Mouse (Mus musculus): ENCODE results near the gene Celf2. TPM values are rescaled to one million over a fixed set of nuclear protein-coding genes. Genes with fewer than 3 reads are reported as not detected.

The Celf2 gene
- polyA plus RNA-seq, 1 experiment from 2014 or later = 52.0 TPM

DNA sequence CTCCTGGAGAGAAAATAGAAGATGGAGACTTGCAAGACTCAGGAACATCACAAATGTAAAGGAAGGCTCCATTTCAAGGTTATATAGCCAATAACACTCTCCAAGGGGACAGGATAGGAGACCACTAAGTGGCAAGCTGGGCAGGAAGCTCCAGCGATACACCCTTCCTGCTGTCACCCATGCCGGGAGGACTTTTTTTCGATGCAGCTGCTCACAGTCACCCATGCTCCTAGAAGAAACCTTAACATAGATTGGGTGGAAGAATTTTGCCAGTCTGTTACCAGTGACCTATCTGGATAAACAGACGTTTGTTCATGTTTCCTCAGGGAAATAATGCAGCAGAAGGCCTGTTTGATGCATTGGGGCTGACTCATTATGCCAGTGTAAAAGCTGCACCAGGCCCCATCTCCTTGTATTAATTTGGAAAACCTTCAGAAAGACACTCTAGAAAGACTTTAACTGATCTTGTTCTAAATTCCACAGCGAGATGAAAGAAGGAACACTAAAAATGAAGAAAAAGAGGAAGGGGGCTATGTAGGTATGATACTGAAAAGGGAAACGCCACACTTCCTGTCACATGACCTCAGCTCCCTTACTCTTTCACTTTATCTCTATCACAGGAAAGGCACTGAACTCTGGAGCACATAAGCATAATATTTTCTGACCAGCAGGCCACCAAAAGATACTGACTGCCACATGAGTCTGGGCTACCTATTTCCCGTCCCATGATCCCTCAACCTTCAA, 798.5 kb downstream of the Celf2 start:
- Histone ChIP-seq H3K4me2 (replicated peaks) (no peak overlapping the region), H3K9ac (no peak overlapping the region), H3K36me3 (no peaks in the 10 kb centered on the region), H3K4me1 (replicated peaks) (no peaks in the 10 kb centered on the region), H3K27ac (no peak overlapping the region), H3K4me3 (replicated peaks) (no peak overlapping the region), H3K9me3 (no peaks in the 10 kb centered on the region), H3K27me3 (replicated peaks) (no peaks in the 10 kb centered on the region)
- WGBS = 78% methylated on average over 7 of the region's 7 CpGs
- no peak for ATAC-seq

GRCm38 (mm10) chr2:6707959-6708519, 801.3 kb downstream of the Celf2 start:
- H3K27me3 ChIP-seq (replicated peaks) = no peaks in the 10 kb centered on the region
- WGBS = 50% methylated on average over 5 of the region's 5 CpGs
- no peaks in the 10 kb centered on the region for H3K4me1 ChIP-seq (replicated peaks)
- H3K36me3 ChIP-seq = no peaks in the 10 kb centered on the region
- H3K4me2 ChIP-seq (replicated peaks) = no peak overlapping the region
- H3K9me3 ChIP-seq = no peaks in the 10 kb centered on the region
- H3K4me3 ChIP-seq (replicated peaks) = no peak overlapping the region
- no peak overlapping the region for H3K27ac ChIP-seq
- H3K9ac ChIP-seq = no peak overlapping the region
- no peak for ATAC-seq

- no peaks in the 10 kb centered on the region for H3K36me3 ChIP-seq
- WGBS = 33% methylated on average over 2 of the region's 2 CpGs
- no peaks in the 10 kb centered on the region for H3K9me3 ChIP-seq
- H3K9ac ChIP-seq = no peak overlapping the region
- H3K27me3 ChIP-seq (replicated peaks) = no peaks in the 10 kb centered on the region
- no peaks in the 10 kb centered on the region for H3K4me1 ChIP-seq (replicated peaks)
- no peak overlapping the region for H3K27ac ChIP-seq
- H3K4me2 ChIP-seq (replicated peaks) = no peak overlapping the region
- no peak for ATAC-seq
- H3K4me3 ChIP-seq (replicated peaks) = no peak overlapping the region
These were observed 802.1 kb downstream of the Celf2 start for GRCm38 (mm10) chr2:6707276-6707675.

- Histone ChIP-seq H3K9ac (no peak overlapping the region), H3K36me3 (no peaks in the 10 kb centered on the region), H3K4me3 (replicated peaks) (no peak overlapping the region), H3K4me2 (replicated peaks) (no peak overlapping the region), H3K9me3 (no peaks in the 10 kb centered on the region), H3K4me1 (replicated peaks) (no peaks in the 10 kb centered on the region), H3K27ac (no peak overlapping the region), H3K27me3 (replicated peaks) (no peaks in the 10 kb centered on the region)
- 83% methylated on average over 11 of the region's 11 CpGs for WGBS
- no peak for ATAC-seq
These were observed 803.2 kb downstream of the Celf2 start for GRCm38 (mm10) chr2:6705929-6706739.

DNA sequence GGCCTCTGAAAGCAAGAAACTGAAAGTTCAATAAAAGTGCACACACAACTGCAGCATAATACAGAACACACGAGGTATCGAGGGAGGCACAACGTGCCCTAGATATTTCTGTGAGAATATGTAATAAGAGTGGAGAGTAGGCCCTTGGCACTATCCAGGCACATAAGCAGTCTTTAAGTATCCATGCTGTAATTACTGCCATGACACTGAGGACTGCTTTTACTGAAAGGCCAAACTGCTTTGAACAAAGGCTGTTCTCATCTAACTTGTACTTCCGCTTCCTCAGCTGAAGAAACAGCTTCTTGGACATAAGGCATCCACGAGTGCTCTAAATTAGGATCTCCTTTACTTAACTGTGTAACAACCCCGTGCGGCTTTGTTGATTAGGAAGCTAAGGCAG, 803.9 kb downstream of the Celf2 start:
- no peak for ATAC-seq
- Histone ChIP-seq H3K27me3 (replicated peaks) (no peaks in the 10 kb centered on the region), H3K4me1 (replicated peaks) (no peaks in the 10 kb centered on the region), H3K4me2 (replicated peaks) (no peak overlapping the region), H3K4me3 (replicated peaks) (no peak overlapping the region), H3K27ac (no peak overlapping the region), H3K9me3 (no peaks in the 10 kb centered on the region), H3K9ac (no peak overlapping the region), H3K36me3 (no peaks in the 10 kb centered on the region)
- WGBS = 69% methylated on average over 7 of the region's 7 CpGs

GRCm38 (mm10) chr2:6704804-6705203, 804.6 kb downstream of the Celf2 start:
- 81% methylated on average over 1 of the region's 1 CpGs for WGBS
- no peaks in the 10 kb centered on the region for H3K9me3 ChIP-seq
- H3K9ac ChIP-seq = no peak overlapping the region
- H3K4me3 ChIP-seq (replicated peaks) = no peak overlapping the region
- no peaks in the 10 kb centered on the region for H3K4me1 ChIP-seq (replicated peaks)
- H3K4me2 ChIP-seq (replicated peaks) = no peak overlapping the region
- H3K27ac ChIP-seq = no peak overlapping the region
- no peaks in the 10 kb centered on the region for H3K36me3 ChIP-seq
- no peak for ATAC-seq
- no peaks in the 10 kb centered on the region for H3K27me3 ChIP-seq (replicated peaks)

DNA sequence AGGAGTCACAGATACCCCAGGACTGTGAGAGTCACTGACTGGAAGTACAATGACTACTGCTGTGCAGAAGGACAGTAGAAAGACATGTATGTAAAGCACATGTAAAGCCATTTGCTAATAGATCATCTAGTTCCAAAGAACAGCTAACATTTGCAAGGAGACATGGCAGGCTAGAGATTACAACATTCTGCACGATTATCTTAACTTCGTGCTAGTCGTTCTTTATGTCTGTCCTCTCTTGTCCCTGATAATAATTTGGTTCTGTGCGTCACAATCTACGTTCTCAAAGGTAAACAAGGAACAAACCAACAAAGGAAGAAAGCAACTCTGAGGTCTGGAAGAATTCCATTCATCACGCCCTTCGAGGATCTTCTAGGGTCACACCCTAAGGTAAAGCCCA, 805.0 kb downstream of the Celf2 start:
- Histone ChIP-seq H3K27me3 (replicated peaks) (no peaks in the 10 kb centered on the region), H3K9ac (no peak overlapping the region), H3K9me3 (no peaks in the 10 kb centered on the region), H3K4me2 (replicated peaks) (no peak overlapping the region), H3K27ac (no peak overlapping the region), H3K36me3 (no peaks in the 10 kb centered on the region), H3K4me1 (replicated peaks) (no peaks in the 10 kb centered on the region), H3K4me3 (replicated peaks) (no peak overlapping the region)
- WGBS = 77% methylated on average over 7 of the region's 7 CpGs
- no peak for ATAC-seq

GRCm38 (mm10) chr2:6696326-6696725, 813.0 kb downstream of the Celf2 start:
- H3K27me3 ChIP-seq (replicated peaks) = no peaks in the 10 kb centered on the region

GRCm38 (mm10) chr2:6695353-6695951, 813.9 kb downstream of the Celf2 start:
- 45% methylated on average over 4 of the region's 4 CpGs for WGBS
- ATAC-seq = no peak

More at GRCm38 (mm10) chr2:6696326-6696725, 813.0 kb downstream of the Celf2 start:
- H3K9me3 ChIP-seq = no peaks in the 10 kb centered on the region
- H3K27ac ChIP-seq = no peak overlapping the region
- H3K4me1 ChIP-seq (replicated peaks) = no peaks in the 10 kb centered on the region
- H3K4me2 ChIP-seq (replicated peaks) = no peak overlapping the region
- ATAC-seq = no peak
- no peak overlapping the region for H3K4me3 ChIP-seq (replicated peaks)
- WGBS = 82% methylated on average over 1 of the region's 1 CpGs
- no peak overlapping the region for H3K9ac ChIP-seq
- H3K36me3 ChIP-seq = no peaks in the 10 kb centered on the region

GRCm38 (mm10) chr2:6689689-6690088, 819.7 kb downstream of the Celf2 start:
- no peaks in the 10 kb centered on the region for H3K4me1 ChIP-seq (replicated peaks)
- H3K4me3 ChIP-seq (replicated peaks) = no peak overlapping the region
- no peak for ATAC-seq
- no peak overlapping the region for H3K27ac ChIP-seq
- H3K9me3 ChIP-seq = no peaks in the 10 kb centered on the region
- H3K4me2 ChIP-seq (replicated peaks) = no peak overlapping the region
- no peaks in the 10 kb centered on the region for H3K36me3 ChIP-seq
- 59% methylated on average over 2 of the region's 2 CpGs for WGBS
- H3K9ac ChIP-seq = no peak overlapping the region
- no peaks in the 10 kb centered on the region for H3K27me3 ChIP-seq (replicated peaks)

More at GRCm38 (mm10) chr2:6695353-6695951, 813.9 kb downstream of the Celf2 start:
- Histone ChIP-seq H3K9ac (no peak overlapping the region), H3K4me2 (replicated peaks) (no peak overlapping the region), H3K4me3 (replicated peaks) (no peak overlapping the region), H3K9me3 (no peaks in the 10 kb centered on the region), H3K27ac (no peak overlapping the region), H3K4me1 (replicated peaks) (no peaks in the 10 kb centered on the region), H3K36me3 (no peaks in the 10 kb centered on the region), H3K27me3 (replicated peaks) (no peaks in the 10 kb centered on the region)

- Histone ChIP-seq H3K27ac (no peak overlapping the region), H3K9me3 (no peaks in the 10 kb centered on the region), H3K4me3 (replicated peaks) (no peak overlapping the region), H3K27me3 (replicated peaks) (no peaks in the 10 kb centered on the region), H3K9ac (no peak overlapping the region), H3K36me3 (no peaks in the 10 kb centered on the region), H3K4me2 (replicated peaks) (no peak overlapping the region), H3K4me1 (replicated peaks) (no peaks in the 10 kb centered on the region)
- WGBS = 90% methylated on average over 1 of the region's 1 CpGs
- ATAC-seq = no peak
These were observed 831.1 kb downstream of the Celf2 start for GRCm38 (mm10) chr2:6678231-6678630.

DNA sequence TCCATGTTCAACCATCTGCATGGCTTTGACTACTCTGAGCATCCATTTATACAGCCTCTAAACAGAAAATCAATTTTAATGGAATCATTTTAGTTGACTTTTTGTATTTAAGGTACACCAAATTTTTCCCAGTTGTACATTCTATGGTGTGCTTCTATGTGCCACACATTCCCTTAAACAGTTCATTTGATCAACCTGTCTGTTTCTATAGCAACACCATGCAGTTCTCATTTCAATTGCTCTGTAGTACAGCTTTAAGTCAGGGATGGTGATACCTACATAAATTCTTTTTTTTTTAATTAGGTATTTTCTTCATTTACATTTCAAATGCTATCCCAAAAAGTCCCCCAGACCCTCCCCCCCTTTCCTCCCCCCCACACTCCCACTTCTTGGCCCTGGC, 831.9 kb downstream of the Celf2 start:
- Histone ChIP-seq H3K4me1 (replicated peaks) (no peaks in the 10 kb centered on the region), H3K27ac (no peak overlapping the region), H3K9me3 (no peaks in the 10 kb centered on the region), H3K4me3 (replicated peaks) (no peak overlapping the region), H3K9ac (no peak overlapping the region), H3K36me3 (no peaks in the 10 kb centered on the region), H3K27me3 (replicated peaks) (no peaks in the 10 kb centered on the region), H3K4me2 (replicated peaks) (no peak overlapping the region)
- ATAC-seq = no peak

All from intestine, embryonic 15.5 days (tissue).